Mouse (Mus musculus): Measurements from ENCODE around the gene Ascc2.
A peak's percentile ranks its signal among the peaks of the same experiment; 100 is the strongest.
"Not testable (repeated sequence)": the region's sequence is repeated elsewhere in the genome, so short reads cannot be mapped to it uniquely, and the experiment has no call there.

The Ascc2 gene

GRCm38 (mm10) chr11:4629861-4630280, 7.7 kb upstream of the Ascc2 start:
- no peak for DNase-seq (ENCODE audit: extremely low read depth, low read depth, low spot score)

DNA sequence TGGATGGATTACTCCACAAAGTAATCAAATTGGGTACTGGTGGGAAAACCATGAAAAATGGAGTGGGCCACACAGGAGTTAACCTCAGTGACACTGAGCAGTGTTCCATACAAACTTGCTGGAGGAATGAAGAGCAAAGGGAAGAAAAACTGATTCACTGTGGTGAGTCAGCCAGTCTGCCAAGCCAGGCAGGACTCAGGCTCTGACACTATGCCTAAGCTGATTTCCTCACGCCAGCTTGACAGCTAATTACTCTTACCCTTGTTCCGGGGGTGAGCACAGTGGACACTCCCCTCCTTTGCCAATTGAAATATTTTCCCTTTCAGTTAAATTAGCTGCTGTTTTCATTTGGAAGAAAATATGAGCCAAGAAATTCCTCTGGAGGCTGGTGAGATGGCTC, 4.1 kb upstream of the Ascc2 start:
- no peak for DNase-seq (ENCODE audit: extremely low read depth, low read depth, low spot score)

GRCm38 (mm10) chr11:4634395-4634794, 3.2 kb upstream of the Ascc2 start:
- DNase-seq (ENCODE audit: extremely low read depth, low read depth, low spot score) = no peak

DNA sequence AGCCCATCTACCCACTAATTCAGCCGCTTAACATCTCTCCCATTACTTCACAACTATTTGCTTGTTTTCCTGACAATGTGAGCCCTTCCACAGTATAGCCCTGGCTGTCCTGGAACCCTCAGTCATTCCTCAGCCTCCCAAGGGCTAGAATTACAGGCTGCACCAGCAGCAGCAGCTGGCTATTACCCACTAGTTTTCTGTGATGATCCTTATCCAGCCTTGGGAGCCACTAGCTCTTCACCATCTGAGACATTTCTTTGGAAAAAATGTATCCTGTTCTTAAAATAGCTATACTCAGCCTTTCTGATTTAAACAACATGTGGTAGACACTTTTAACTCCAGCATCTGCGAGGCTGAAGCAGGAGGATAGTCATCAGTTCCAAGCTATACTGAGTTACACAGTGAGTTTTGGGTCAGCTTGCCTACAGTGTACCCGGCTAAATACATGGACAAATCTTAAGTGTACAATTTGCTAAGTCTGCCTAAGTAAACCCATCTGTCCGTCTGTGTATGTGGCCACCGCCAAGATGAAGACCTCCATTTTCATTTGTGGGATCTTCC, 685 bp upstream of the Ascc2 start:
- DNase-seq (ENCODE audit: extremely low read depth, low read depth, low spot score) = no peak

GRCm38 (mm10) chr11:4638261-4638660, 714 bp downstream of the Ascc2 start:
- DNase-seq (ENCODE audit: extremely low read depth, low read depth, low spot score) = no peak

GRCm38 (mm10) chr11:4641185-4641584, 3.6 kb downstream of the Ascc2 start:
- DNase-seq (ENCODE audit: extremely low read depth, low read depth, low spot score) = no peak

DNA sequence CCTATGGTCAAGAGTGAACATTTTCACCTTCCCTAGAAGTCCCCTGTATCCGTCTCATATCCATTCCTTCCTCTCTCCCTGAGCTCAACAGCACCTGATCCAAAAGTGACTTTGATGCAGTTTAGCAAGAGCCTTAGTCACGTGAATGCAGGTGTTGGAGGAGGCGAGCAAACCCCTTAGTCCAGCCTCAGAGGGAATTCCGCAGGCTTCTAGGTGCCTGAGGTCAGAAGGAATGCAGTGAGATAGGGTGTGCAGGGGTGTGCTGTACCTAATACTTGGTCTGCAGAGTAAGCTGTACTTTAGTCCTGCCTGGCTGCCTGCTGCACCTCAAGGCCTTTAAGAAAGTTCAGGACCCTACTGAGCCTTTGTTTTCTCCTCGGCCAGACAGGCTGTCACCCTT, 6.2 kb downstream of the Ascc2 start:
- DNase-seq (ENCODE audit: extremely low read depth, low read depth, low spot score) = no peak

- not testable (repeated sequence) for DNase-seq (ENCODE audit: extremely low read depth, low read depth, low spot score)
Measured at GRCm38 (mm10) chr11:4645180-4645579, 7.6 kb downstream of the Ascc2 start.

DNA sequence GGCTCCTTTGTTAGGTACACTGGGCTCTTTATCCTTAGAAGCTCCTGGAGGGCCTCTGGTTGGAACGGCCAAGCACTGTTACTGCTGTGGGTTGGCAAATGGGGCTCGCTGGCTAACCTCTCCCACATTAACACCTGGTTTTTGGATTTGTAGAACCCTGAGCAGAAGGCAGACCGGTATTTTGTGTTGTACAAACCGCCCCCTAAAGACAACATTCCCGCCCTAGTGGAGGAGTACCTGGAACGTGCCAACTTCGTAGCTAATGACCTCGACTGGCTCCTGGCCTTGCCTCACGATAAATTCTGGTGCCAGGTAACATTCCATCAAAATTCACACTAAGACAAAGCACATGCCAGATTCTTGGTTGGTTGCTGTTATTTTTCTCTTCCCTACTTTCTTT, 8.9 kb downstream of the Ascc2 start:
- no peak for DNase-seq (ENCODE audit: extremely low read depth, low read depth, low spot score)

- no peak for DNase-seq (ENCODE audit: extremely low read depth, low read depth, low spot score)
Measured at GRCm38 (mm10) chr11:4659818-4660217, 22.3 kb downstream of the Ascc2 start.

DNA sequence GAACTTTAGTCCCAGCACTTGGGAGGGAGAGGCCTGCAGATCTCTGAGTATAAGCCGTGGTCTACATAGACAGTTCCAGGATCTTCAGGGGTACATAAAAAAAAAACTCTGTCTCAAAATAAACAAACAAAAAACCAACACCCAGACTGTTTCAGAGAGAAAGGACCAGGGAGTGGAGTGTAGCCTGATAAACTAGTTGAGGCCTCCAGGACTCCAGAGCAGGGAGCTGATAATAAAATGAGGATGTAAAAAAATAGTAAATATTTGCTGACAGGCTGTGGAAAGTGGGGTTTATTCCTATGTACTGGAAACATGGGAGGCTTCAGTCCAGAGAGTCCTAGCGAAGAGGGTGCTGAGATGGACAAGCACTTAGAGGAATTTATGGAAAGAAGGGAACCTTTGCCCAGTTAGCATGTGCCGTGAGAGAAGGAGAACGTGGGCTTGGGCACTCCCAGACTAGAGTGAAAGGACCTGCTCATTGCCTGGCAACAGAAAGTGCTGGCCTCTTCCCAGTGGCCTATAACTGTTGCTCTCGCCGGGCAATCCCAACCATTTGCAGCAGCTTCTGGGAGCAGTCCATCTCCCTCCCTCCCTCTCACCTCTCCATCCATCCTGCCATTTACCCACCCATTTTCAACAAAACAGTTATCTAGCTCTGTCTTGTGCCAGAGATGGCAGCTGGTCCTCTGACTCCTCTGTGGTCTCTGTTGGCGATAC, 22.9 kb downstream of the Ascc2 start:
- no peak for DNase-seq (ENCODE audit: extremely low read depth, low read depth, low spot score)

- peak; percentile 85 for DNase-seq (ENCODE audit: extremely low read depth, low read depth, low spot score)
Measured at GRCm38 (mm10) chr11:4661324-4661723, 23.8 kb downstream of the Ascc2 start.

DNA sequence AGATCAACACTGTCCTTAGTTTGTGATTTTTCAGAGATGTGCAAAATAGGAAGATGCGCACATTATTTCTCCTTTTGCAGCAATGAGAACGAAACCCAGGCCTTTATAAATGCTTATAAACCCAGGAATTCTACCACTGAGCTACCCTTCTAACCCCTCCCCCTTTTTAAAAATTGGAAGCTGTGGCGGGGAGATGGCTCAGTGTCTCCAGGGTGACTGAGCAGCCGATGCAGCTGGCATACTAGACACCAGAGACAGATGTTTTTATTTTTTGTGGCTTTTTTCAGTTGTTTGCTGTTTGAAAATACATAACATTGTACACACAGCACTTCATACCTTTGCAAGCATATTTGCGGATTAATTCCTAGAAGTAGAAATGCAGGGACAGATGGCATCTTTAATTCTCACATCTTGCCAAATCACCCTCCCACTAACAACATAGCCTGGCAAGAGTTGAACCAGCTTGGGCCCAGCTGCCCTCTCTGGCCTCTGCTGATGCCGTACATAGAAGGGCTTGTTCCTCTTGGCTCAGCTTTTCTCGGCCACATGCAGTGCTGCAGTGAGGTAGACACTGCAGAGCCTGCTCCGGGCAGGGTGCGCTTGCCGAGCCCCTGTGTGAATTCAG, 24.4 kb downstream of the Ascc2 start:
- DNase-seq (ENCODE audit: extremely low read depth, low read depth, low spot score) = peak; percentile 79

DNA sequence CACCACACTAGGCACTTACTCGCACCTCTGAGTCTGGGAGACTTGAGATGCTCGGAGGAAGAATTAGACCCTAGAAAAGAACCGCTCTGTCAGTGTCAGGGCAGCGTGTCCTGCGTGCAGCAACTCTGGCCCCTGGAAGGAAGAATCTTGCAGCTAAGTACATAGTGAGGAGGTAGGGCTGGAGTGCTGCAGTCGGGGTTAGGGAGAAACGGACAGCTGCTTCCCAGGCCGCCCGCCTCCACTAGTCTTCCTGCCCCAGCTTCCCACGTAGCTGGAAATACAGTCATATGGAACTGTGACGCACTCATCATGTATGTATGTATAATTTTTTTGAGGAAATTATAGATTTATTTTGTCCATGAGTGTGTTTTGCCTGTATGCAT, 24.9 kb downstream of the Ascc2 start:
- DNase-seq (ENCODE audit: extremely low read depth, low read depth, low spot score) = no peak

GRCm38 (mm10) chr11:4671736-4672135, 34.2 kb downstream of the Ascc2 start:
- DNase-seq (ENCODE audit: extremely low read depth, low read depth, low spot score) = no peak

- no peak for DNase-seq (ENCODE audit: extremely low read depth, low read depth, low spot score)
Measured at GRCm38 (mm10) chr11:4674593-4674992, 37.0 kb downstream of the Ascc2 start.

GRCm38 (mm10) chr11:4675126-4675562, 37.6 kb downstream of the Ascc2 start:
- DNase-seq (ENCODE audit: extremely low read depth, low read depth, low spot score) = no peak

DNA sequence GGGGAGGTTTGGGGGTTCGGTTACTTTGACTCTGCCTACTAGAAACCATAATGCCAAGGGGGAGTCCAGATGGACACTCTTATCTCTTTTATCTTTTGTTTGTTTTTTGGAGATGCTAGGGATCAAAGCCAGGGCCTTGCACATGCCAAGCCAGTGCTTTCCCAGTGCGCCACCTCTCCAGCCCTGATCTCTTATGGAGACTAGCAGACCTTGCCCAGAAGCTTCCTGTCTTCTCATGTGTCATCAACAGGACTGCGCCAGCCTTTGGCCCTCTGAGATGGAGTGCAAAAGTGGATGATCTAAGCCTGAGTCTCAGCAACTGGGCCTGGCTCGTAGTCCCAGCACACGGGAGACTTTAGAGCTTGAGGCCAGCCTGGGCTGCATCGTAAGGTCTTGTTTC, 38.1 kb downstream of the Ascc2 start:
- DNase-seq (ENCODE audit: extremely low read depth, low read depth, low spot score) = no peak

DNA sequence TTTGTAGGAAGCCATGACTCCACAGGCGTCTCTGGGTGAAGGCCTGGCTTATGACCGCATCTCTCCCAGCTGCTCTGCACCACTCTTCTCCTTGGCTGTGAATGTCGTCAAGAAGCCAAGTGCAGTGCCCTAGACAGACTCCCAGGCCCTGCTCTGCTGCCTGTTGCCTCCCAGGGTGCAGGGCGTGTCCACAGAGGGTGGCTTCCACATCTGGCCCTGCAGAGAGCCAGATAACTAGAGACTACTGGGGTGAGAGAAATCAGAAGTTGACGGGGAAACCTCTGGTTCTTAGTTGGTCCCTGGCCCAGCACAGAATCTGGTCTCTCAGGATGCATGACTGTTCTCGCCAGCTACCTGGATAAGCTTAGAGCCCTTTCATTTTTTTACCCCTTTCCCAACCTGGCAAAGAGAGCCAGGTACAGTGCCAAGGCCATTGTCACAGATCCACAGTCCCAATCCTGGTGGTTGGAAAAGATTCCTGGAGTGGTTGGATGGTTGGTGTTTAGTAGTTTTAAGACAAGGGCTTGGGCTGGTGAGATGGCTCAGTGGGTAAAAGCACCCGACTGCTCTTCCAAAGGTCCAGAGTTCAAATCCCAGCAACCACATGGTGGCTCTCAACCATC, 39.8 kb downstream of the Ascc2 start:
- no peak for DNase-seq (ENCODE audit: extremely low read depth, low read depth, low spot score)

DNA sequence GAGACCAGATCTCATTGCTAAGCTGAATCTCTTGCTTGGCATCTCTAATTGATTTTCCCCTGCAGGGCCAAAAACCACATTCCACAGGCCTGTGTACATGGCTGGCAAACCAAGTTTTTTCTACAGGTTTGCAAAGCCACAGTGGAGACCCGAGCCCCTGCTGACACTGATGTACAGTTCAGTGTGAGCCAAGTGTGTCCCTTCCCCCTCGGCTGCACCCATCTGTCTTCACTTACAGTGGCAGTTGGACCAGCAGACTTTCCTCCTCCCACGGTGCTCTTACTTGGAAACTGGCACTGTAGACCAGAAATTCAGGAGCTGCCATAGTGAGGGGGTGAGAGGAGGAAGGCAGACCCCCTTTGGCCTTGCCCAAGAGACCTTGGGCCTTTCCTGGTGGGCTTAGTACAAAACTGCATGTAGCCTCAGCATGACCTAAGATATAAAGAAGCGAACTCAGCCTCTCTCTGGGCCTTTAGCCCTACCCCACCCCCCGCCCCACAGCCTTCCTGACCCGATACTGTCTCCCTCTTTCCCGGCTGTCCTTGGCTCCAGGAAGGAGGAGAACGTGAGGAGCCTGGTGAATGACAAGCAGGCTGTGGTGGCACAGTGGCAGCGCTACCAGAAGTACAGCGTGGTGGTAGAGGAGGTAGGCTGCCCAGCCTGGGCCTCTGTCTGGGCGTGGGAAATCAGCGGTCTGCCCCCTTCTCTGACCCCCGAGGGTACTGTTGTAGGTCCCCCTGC, 41.3 kb downstream of the Ascc2 start:
- no peak for DNase-seq (ENCODE audit: extremely low read depth, low read depth, low spot score)

DNA sequence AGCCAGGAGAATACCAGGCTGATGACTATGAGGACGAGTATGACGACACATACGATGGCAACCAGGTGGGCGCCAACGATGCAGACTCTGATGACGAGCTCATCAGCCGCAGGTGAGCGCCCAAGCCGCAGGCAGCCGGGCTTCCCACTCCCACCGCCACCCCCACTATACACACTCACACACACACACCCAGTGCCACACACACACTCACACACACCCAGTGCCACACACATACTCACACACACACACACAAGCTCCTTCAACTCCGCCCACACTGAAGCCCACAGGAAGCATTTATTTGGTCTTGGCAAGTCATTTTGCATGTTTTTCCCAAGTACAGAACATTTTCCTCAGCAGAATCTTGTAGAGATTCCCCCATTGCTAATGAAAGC, 41.9 kb downstream of the Ascc2 start:
- no peak for DNase-seq (ENCODE audit: extremely low read depth, low read depth, low spot score)

Data from fat pad, adult 2 months (tissue).